Mouse (Mus musculus) c-Kit-negative CD71-positive TER-119-positive erythroid progenitor cells, embryonic 14.5 days (primary cell): ENCODE results near the gene Spata31d1d.

Source experiments
- DNase-seq: peaks from one replicate; pipeline ENCODE4 v3.0.0-alpha.2; 2013; ENCODE audit warnings: low read depth, low spot score

Gene Spata31d1d

DNA sequence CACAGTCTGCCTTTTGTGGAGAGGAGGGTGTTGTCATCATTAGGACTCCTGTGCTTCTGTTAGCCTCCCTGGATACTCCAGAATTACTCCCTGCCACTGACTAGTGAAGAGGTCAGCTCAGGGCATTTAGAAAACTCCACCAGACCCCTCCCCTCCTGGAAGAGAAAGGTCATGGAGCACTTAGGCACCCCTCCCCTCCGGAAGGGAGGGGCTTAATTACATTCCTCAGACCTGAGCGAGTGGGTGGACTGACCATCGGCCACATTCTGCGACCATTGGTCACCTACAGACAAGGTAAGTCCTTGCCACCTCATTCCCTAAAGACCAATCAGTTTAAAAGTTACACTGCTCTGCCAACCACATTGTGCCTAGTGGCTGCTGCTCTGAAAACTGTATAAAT lies 52.2 kb downstream of the Spata31d1d start:
- DNase-seq = no peak

DNA sequence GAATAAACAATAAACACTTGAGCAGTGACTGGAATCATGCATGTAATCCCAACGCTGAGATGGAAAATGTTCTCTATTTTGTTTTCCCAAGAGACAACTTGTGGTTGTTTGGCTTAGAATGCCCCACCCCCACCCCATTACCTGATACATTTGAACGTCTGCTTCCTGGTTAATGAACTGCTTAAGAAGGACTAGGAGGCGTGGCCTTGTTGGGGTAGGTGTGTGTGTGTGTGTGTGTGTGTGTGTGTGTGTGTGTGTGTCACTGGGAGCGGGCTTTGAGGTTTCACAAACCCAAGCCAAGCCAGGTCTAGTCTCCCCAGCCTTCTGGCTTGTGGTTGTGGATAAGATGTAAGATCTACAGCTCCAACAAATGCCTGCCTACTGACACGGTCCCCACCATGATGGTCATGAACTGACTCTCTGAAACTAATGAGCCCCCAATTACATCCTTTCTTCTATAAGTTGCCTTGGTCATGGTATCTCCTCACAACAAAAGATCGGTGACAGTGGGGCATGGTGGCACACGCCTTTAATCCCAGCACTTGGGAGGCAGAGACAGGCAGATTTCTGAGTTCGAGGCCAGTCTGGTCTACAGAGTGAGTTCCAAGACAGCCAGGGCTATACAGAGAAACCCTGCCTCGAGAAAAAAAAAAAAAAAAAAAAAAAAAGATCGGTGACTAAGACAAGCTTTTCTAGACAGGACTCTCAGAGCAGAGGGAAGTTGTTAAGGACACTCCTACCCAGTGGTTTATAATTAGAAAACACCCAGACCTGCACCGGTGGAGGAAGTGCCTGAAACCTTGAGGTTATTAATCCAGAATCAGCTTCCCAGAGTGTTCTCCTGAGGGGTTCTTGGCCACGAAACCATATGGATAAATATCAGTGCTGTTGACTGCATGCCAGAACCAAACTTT lies 55.0 kb downstream of the Spata31d1d start:
- DNase-seq = no peak
